Mouse (Mus musculus): ENCODE data around the gene Tcaf3.

Gene Tcaf3

GRCm38 (mm10) chr6:42547461-42547860 lies 50.0 kb downstream of the Tcaf3 start, which contains the start of gene Olfr455:
Olfr455 (minus strand) TSS chr6:42547587.
- in situ Hi-C loops (cut with MboI; ENCODE audit: low pct_unique_long_range_greater_than_20kb in 1 of 2, low sequenced_read_pairs in 2 of 2, unreplicated experiment in 1 of 2): no loop called here

- in situ Hi-C loops (cut with MboI; ENCODE audit: low pct_unique_long_range_greater_than_20kb in 1 of 2, low sequenced_read_pairs in 2 of 2, unreplicated experiment in 1 of 2): no loop called here
Measured at GRCm38 (mm10) chr6:42546180-42546579, 51.3 kb downstream of the Tcaf3 start.

- in situ Hi-C loops (cut with MboI; ENCODE audit: low pct_unique_long_range_greater_than_20kb in 1 of 2, low sequenced_read_pairs in 2 of 2, unreplicated experiment in 1 of 2): no loop called here
Measured at GRCm38 (mm10) chr6:42545451-42545885, 52.0 kb downstream of the Tcaf3 start.

GRCm38 (mm10) chr6:42544846-42545245 lies 52.6 kb downstream of the Tcaf3 start:
- in situ Hi-C loops (cut with MboI; ENCODE audit: low pct_unique_long_range_greater_than_20kb in 1 of 2, low sequenced_read_pairs in 2 of 2, unreplicated experiment in 1 of 2): no loop called here

GRCm38 (mm10) chr6:42542036-42543031 lies 55.2 kb downstream of the Tcaf3 start:
- in situ Hi-C loops (cut with MboI; ENCODE audit: low pct_unique_long_range_greater_than_20kb in 1 of 2, low sequenced_read_pairs in 2 of 2, unreplicated experiment in 1 of 2): no loop called here

- in situ Hi-C loops (cut with MboI; ENCODE audit: low pct_unique_long_range_greater_than_20kb in 1 of 2, low sequenced_read_pairs in 2 of 2, unreplicated experiment in 1 of 2): no loop called here
Measured at GRCm38 (mm10) chr6:42540681-42541080, 56.8 kb downstream of the Tcaf3 start.

- in situ Hi-C loops (cut with MboI; ENCODE audit: low pct_unique_long_range_greater_than_20kb in 1 of 2, low sequenced_read_pairs in 2 of 2, unreplicated experiment in 1 of 2): no loop called here
Measured at GRCm38 (mm10) chr6:42539711-42540110, 57.8 kb downstream of the Tcaf3 start.

Data from mouse embryonic stem cell (cell line).